Mouse (Mus musculus): ENCODE results near the gene Ldhd.

- TF ChIP-seq POLR2A (IDR thresholded peaks at IDR 0.05; ENCODE audit: borderline replicate concordance, low read depth, low read length) (no peak), CTCF (IDR thresholded peaks at IDR 0.05; ENCODE audit: low read depth, low read length) (no peak)
Measured at GRCm38 (mm10) chr8:111638086-111638485, 7.9 kb upstream of the Ldhd start.
